Mouse (Mus musculus) forebrain, embryonic 14.5 days (tissue): Measurements from ENCODE around the gene Tmem151b. TPM values are rescaled to one million over a fixed set of nuclear protein-coding genes. Genes with fewer than 3 reads are reported as not detected.

ENCODE experiments used
- ATAC-seq: fragments of 200-750 bp; cut with Nextera tagmentation; 2 replicates; pipeline ENCODE4 v1.8.0; 2017; ENCODE audit warnings: mild to moderate bottlenecking, moderate library complexity
- DNase-seq: peaks from one replicate; pipeline ENCODE4 v3.0.0-alpha.2; 2015; ENCODE audit warnings: low spot score
- H3K27ac ChIP-seq: fragments of 300-500 bp; sonication (generic); 2 replicates; pipeline ENCODE4 v1.5.1; 2014; ENCODE audit warnings: low read depth, mild to moderate bottlenecking, control low read depth, low read length, moderate library complexity
- H3K27me3 ChIP-seq: fragments of 300-500 bp; sonication (generic); replicated peaks from 2 replicates; pipeline ENCODE4 v1.6.1; 2014; ENCODE audit warnings: low read length, control low read depth, mixed read lengths; ENCODE audit not compliant: control insufficient read depth, insufficient read depth
- H3K36me3 ChIP-seq: fragments of 300-500 bp; sonication (generic); 2 replicates; pipeline ENCODE4 v1.6.1; 2014; ENCODE audit warnings: low read length, control low read depth; ENCODE audit not compliant: control insufficient read depth, insufficient read depth
- H3K4me1 ChIP-seq: fragments of 300-500 bp; sonication (generic); 2 replicates; pipeline ENCODE4 v1.6.1; 2014; ENCODE audit warnings: antibody characterized with exemption, low read length, control low read depth; ENCODE audit not compliant: control insufficient read depth, insufficient read depth
- H3K4me2 ChIP-seq: fragments of 300-500 bp; sonication (generic); 2 replicates; pipeline ENCODE4 v1.6.1; 2014; ENCODE audit warnings: mild to moderate bottlenecking, control low read depth, low read length
- H3K4me3 ChIP-seq: fragments of 300-500 bp; sonication (generic); 2 replicates; pipeline ENCODE4 v1.5.1; 2014; ENCODE audit warnings: low read depth, low read length, control low read depth
- H3K9ac ChIP-seq: fragments of 300-500 bp; sonication (generic); 2 replicates; pipeline ENCODE4 v1.6.1; 2014; ENCODE audit warnings: mild to moderate bottlenecking, low read length, control low read depth, moderate library complexity
- H3K9me3 ChIP-seq: fragments of 300-500 bp; sonication (generic); replicated peaks from 2 replicates; pipeline ENCODE4 v1.6.1; 2016; ENCODE audit warnings: low read length, control low read depth, mixed read lengths; ENCODE audit not compliant: control insufficient read depth
- WGBS: fragments of 180-500 bp; shearing (Covaris S2); extraction: QIAGEN DNeasy Blood & Tissue Kit; methylation state at CpG from one replicate; pipeline ENCODE4 v1.1.7; 2014; 5-methylcytosine and 5-hydroxymethylcytosine counted together
- polyA plus RNA-seq: library from polyadenylated mRNA; unstranded; fragments of >200 nt; fragmentation: Nextera tagmentation; extraction: Ambion mirVana; gene quantifications from 2 replicates; pipeline ENCODE4 v1.2.1, GENCODE M21; 2014

Tmem151b gene
- polyA plus RNA-seq, 1 experiment from 2014 or later: 19.2 TPM

DNA sequence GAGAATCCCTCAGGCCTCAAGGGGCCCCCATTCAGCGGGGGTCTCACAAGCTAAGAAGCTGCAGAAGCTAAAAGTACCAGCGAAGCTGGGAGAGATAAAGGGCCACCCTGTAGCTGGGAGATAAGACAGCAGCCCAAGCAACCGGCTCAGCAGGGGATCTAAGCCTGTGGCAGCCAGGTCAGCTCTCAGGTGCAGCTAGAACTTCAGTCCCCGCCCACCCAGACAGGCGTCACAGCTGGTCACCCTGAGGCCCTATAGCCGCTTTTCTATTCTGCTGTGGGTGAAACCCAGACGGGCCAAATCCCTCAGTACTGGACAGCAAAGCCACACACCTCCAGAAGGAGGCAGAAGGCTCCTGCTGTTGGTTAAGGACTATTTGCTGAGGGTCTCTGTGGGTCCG is 44.0 kb upstream of the Tmem151b start:
- H3K9me3 ChIP-seq: no peaks in the 10 kb centered on the region
- ATAC-seq (no peak), DNase-seq (no peak)
- peak overlapping the region; percentile 63; the same call in 1 of the 2 replicates for H3K4me2 ChIP-seq
- peaks cover 4% of the 10 kb centered on the region; the same call in 1 of the 2 replicates for H3K27me3 ChIP-seq
- H3K36me3 ChIP-seq: no peaks in the 10 kb centered on the region
- 30% methylated on average over 8 of the region's 8 CpGs for WGBS
- no peak overlapping the region for H3K27ac ChIP-seq
- no peak overlapping the region for H3K9ac ChIP-seq
- no peak overlapping the region for H3K4me3 ChIP-seq
- H3K4me1 ChIP-seq: peaks cover 13% of the 10 kb centered on the region; the same call in 1 of the 2 replicates

GRCm38 (mm10) chr17:45592606-45593431 is 43.3 kb upstream of the Tmem151b start:
- Histone ChIP-seq H3K27me3 (peaks cover 4% of the 10 kb centered on the region; the same call in 1 of the 2 replicates), H3K9ac (peak overlapping the region; percentile 21; the same call in 1 of the 2 replicates), H3K4me2 (peak overlapping the region; percentile 63; the same call in 1 of the 2 replicates), H3K4me1 (peaks cover 13% of the 10 kb centered on the region; the same call in 1 of the 2 replicates), H3K4me3 (no peak overlapping the region), H3K36me3 (no peaks in the 10 kb centered on the region), H3K9me3 (no peaks in the 10 kb centered on the region), H3K27ac (no peak overlapping the region)
- 56% methylated on average over 8 of the region's 8 CpGs for WGBS
- ATAC-seq (no peak), DNase-seq (no peak)

DNA sequence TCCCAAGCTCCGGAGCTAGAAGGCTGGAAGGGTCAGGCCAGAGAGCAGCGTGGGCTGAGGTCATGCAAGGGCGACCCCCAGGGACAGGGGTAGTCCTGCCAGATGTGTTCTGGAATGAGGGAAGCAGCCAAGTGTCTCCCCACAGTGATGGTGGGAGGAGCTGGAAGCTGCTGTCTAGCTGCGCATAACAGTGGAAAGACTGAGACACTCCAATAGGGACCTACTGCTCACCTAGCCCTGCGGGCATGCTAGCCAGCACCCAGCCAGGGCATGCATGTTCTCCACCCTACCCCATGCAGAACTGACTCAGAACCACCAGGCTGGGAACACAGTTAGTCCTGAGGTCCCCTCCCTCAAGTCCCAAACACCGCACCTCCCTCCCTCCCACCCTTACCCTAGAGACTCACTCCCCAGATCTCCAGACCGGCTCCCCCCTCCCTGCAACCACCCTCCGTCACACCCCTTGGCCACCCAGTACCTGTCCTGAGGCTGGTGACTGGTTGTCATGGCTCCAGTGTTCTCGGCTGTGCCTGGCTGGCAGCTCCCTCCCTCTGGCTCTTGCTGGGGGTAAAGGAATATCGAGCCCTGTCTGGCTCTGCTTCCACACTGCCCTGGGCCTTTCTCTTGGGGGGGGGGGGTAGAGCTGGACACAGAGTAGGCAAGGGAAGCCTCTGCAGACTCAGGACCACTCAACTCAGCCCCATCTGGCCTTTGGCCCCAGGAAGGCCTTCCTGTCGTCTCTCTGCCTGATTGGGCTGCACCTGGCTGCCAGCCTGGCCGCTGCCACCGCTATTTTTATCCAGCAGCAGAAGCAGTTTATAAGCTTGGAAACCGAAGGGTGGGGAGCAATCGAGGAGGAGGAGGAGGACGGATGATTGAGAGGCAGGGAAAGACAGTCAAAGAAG is 42.5 kb upstream of the Tmem151b start:
- H3K4me2 ChIP-seq: no peak overlapping the region
- DNase-seq: no peak

GRCm38 (mm10) chr17:45590410-45590809 is 40.9 kb upstream of the Tmem151b start:
- 86% methylated on average over 6 of the region's 6 CpGs for WGBS
- no peak for ATAC-seq

More for the DNA sequence above, 42.5 kb upstream of the Tmem151b start:
- no peak for ATAC-seq
- 63% methylated on average over 16 of the region's 16 CpGs for WGBS
- peaks cover 13% of the 10 kb centered on the region; the same call in 1 of the 2 replicates for H3K4me1 ChIP-seq
- no peaks in the 10 kb centered on the region for H3K36me3 ChIP-seq
- H3K4me3 ChIP-seq: no peak overlapping the region
- H3K9me3 ChIP-seq: no peaks in the 10 kb centered on the region
- H3K27ac ChIP-seq: no peak overlapping the region; the same call in 1 of the 2 replicates
- no peak overlapping the region for H3K9ac ChIP-seq
- H3K27me3 ChIP-seq: peaks cover 4% of the 10 kb centered on the region; the same call in 1 of the 2 replicates

GRCm38 (mm10) chr17:45589844-45590243 is 40.4 kb upstream of the Tmem151b start:
- Histone ChIP-seq H3K36me3 (no peaks in the 10 kb centered on the region), H3K4me1 (peaks cover 8% of the 10 kb centered on the region; the same call in 1 of the 2 replicates), H3K9ac (no peak overlapping the region), H3K4me3 (no peak overlapping the region), H3K27me3 (peaks cover 4% of the 10 kb centered on the region; the same call in 1 of the 2 replicates), H3K9me3 (no peaks in the 10 kb centered on the region), H3K27ac (no peak overlapping the region), H3K4me2 (no peak overlapping the region)
- no peak for DNase-seq
- WGBS: 93% methylated on average over 8 of the region's 8 CpGs
- no peak for ATAC-seq

More at GRCm38 (mm10) chr17:45590410-45590809, 40.9 kb upstream of the Tmem151b start:
- Histone ChIP-seq H3K9me3 (no peaks in the 10 kb centered on the region), H3K36me3 (no peaks in the 10 kb centered on the region), H3K27ac (no peak overlapping the region), H3K4me2 (no peak overlapping the region), H3K4me1 (peaks cover 8% of the 10 kb centered on the region; the same call in 1 of the 2 replicates), H3K9ac (no peak overlapping the region), H3K4me3 (no peak overlapping the region), H3K27me3 (peaks cover 4% of the 10 kb centered on the region; the same call in 1 of the 2 replicates)
- DNase-seq: no peak

- H3K27me3 ChIP-seq: no peaks in the 10 kb centered on the region
- H3K9ac ChIP-seq: no peak overlapping the region; the same call in 1 of the 2 replicates
- peaks cover 6% of the 10 kb centered on the region; the same call in 1 of the 2 replicates for H3K4me1 ChIP-seq
- H3K36me3 ChIP-seq: no peaks in the 10 kb centered on the region
- H3K27ac ChIP-seq: no peak overlapping the region
- no peak overlapping the region for H3K4me2 ChIP-seq
- 96% methylated on average over 7 of the region's 7 CpGs for WGBS
- no peak overlapping the region for H3K4me3 ChIP-seq
- DNase-seq (no peak), ATAC-seq (no peak)
- H3K9me3 ChIP-seq: no peaks in the 10 kb centered on the region
Measured at GRCm38 (mm10) chr17:45589236-45589635, 39.8 kb upstream of the Tmem151b start.

DNA sequence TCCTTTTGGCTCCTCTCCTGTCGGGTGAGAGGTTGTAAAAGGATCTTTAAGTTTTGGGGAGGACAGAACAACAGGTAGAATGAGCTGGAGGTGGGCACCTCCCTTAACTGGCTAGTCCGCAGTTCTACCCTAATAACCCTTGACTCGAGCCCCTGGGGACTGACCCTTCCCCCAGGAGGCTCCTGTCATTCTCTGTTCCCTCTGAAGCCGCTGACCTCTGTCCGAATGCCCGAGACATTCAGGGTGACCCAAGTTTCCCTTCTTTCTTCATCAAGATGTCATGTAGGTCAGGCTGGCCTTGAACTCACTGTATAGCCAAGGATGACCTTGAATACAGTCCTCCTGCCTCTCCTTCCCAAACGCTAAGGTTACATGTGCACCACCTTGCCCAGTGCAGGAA is 38.9 kb upstream of the Tmem151b start:
- H3K27me3 ChIP-seq: no peaks in the 10 kb centered on the region
- H3K9me3 ChIP-seq: no peaks in the 10 kb centered on the region
- WGBS: 95% methylated on average over 7 of the region's 7 CpGs
- H3K4me3 ChIP-seq: no peak overlapping the region
- H3K9ac ChIP-seq: no peak overlapping the region
- peaks cover 5% of the 10 kb centered on the region; the same call in 1 of the 2 replicates for H3K4me1 ChIP-seq
- ATAC-seq (no peak), DNase-seq (no peak)
- H3K4me2 ChIP-seq: no peak overlapping the region
- no peak overlapping the region for H3K27ac ChIP-seq
- H3K36me3 ChIP-seq: no peaks in the 10 kb centered on the region

- H3K4me3 ChIP-seq: no peak overlapping the region
- H3K27ac ChIP-seq: no peak overlapping the region
- DNase-seq: no peak
- 0 out of 2 replicates have a peak, but pooled peaks cover 5% of the 10 kb centered on the region for H3K4me1 ChIP-seq
- H3K27me3 ChIP-seq: no peaks in the 10 kb centered on the region
- H3K36me3 ChIP-seq: no peaks in the 10 kb centered on the region
- no peak overlapping the region for H3K9ac ChIP-seq
- ATAC-seq: no peak
- H3K4me2 ChIP-seq: no peak overlapping the region
- 97% methylated on average over 3 of the region's 3 CpGs for WGBS
- no peaks in the 10 kb centered on the region for H3K9me3 ChIP-seq
Measured at GRCm38 (mm10) chr17:45586449-45586837, 37.0 kb upstream of the Tmem151b start.
